Mouse (Mus musculus) small intestine, adult 10 weeks (tissue): ENCODE data around the gene Fam170b. TPM values are rescaled to one million over a fixed set of nuclear protein-coding genes. Genes with fewer than 3 reads are reported as not detected.

ENCODE experiments used
- polyA plus RNA-seq: library from polyadenylated mRNA; stranded (reverse); fragments of 350-450 nt; fragmentation: Illumina TruSeq; extraction: RNeasy Lipid Tissue Mini Kit (QIAGEN cat#74804); gene quantifications from one replicate; pipeline ENCODE4 v1.2.3, GENCODE M21; 2014; ENCODE audit warnings: low replicate concordance

The Fam170b gene
- not detected for polyA plus RNA-seq

GRCm38 (mm10) chr14:32833847-32834246 lies at the start of gene Fam170b:
Fam170b (plus strand) TSS chr14:32833962.

DNA sequence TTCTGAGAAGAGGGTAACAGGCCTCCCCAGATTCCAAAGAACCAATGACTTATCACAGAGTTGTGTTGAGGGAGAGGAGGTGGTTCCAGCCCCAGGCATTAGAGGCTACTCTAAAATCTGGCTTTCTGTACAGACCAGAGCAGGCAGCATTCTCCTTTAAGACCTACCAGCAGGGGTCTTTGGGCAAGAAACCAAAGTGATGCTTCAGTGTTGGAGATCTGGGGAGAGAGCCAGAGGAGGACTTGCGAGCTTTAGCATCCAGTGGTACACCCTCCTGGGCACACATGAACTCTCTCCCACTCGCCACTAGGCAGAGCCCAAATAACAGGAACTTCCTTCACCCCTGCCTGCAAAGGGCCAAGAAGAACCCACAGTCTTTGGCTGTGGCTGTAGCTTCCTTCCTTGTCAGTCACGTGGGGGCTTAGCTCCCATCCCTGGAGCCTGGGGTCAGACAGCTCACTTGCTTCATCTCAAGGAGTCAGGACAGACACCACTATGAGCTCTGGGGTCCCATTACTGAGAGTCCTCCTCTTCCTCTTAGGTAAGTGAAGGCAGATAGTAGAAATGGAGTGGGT lies 48.1 kb upstream of the Fam170b start, which contains the start of gene Tmem273:
Gene Tmem273, plus strand, starts transcription at position 408 of the 575 bp plus-strand sequence.

DNA sequence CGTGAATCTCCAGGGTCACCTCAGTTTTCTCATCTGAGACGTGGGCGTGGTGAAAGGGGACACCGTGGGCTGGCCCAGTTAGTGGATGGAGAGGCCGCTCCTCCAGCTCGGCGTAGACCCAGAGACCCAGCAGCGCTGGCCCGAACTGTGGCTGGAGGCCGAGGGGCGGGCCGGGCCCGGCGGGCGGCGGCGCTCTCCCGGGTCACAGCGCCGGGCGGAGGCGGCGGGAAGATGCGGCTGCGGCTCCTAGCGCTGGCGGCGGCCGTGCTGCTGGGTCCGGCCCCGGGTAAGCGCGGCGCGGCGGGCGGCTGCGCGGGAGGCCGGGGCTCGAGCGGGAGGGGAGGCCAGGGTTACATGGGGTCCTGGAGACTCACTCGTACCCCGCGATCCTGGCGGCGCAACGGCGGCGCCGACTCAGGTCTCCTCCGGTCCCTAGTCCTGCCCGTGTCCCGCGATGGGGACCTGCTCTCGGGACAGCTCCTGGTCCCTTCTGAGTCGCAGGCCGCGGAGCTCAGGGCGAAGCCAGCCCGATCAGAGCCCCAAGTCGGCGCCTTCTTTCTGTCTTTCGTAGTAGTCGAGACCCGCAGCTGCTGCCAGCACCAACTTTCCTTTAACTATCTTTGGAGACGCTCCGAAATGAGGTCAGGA lies 23.0 kb downstream of the Fam170b start, which contains the start of gene Vstm4:
Gene Vstm4, plus strand, starts transcription at position 76 of the 648 bp plus-strand sequence.

Other genes with a start within 250 kb of the Fam170b start
- gene Prrxl1, start 234.6 kb upstream of the Fam170b start, polyA plus RNA-seq: not detected
- 0.07 TPM for gene 3425401B19Rik, start 148.7 kb upstream of the Fam170b start, polyA plus RNA-seq
- gene Tmem273, start 48.0 kb upstream of the Fam170b start, polyA plus RNA-seq: 1.5 TPM
- 4.0 TPM for gene Vstm4, start 22.8 kb downstream of the Fam170b start, polyA plus RNA-seq
- gene Lrrc18, start 157.4 kb downstream of the Fam170b start, polyA plus RNA-seq: 0.67 TPM